Mouse (Mus musculus) CD4-positive naive resting alpha-beta T cell, adult 57 days (primary cell): ENCODE measurements around the gene Gtpbp3. TPM values are rescaled to one million over a fixed set of nuclear protein-coding genes. Genes with fewer than 3 reads are reported as not detected.

ENCODE experiments used
- total RNA-seq: library from RNA; stranded (reverse); gene quantifications from one replicate; pipeline ENCODE4 v1.2.4, GENCODE M21; 2023

The Gtpbp3 gene
- total RNA-seq = 15.5 TPM

DNA sequence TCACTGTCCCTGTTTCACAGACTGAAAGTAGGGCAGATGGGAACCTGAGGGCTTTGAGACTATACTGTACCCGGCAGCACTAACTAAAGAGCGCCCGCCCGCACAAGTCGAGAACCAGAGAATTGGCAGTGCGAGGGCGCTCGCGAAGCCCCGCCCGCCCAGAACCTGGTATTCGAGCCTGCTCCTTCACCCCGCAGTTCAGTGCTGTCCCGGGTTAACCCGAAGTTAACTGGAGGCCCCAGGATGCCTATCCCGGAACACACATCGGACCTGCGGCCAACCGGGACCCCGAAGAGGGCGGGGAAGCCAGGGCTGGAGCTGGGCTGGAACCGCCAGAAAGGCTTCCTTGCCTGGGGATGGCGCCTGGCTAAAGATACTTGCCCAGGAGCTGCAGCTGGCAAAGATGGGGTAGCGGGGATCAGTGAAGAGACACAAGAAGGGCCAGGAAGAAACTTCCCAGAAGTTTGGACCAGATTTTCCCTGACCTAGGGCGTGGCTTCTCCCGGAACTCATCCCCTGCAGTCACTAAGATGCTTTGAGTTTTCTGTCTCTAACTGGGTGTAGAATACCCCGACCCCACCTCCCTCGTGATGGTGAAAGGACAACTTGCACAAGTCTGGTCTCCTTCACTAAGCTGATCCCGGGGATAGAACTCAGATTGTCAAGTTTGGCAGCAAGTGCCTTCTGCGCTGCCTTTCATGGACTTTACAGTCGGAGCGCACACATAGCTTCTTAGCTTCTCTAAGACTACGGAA is at the start of gene Gtpbp3:
Gtpbp3 (plus strand) TSS at position 413 of the 755 bp plus-strand sequence.

DNA sequence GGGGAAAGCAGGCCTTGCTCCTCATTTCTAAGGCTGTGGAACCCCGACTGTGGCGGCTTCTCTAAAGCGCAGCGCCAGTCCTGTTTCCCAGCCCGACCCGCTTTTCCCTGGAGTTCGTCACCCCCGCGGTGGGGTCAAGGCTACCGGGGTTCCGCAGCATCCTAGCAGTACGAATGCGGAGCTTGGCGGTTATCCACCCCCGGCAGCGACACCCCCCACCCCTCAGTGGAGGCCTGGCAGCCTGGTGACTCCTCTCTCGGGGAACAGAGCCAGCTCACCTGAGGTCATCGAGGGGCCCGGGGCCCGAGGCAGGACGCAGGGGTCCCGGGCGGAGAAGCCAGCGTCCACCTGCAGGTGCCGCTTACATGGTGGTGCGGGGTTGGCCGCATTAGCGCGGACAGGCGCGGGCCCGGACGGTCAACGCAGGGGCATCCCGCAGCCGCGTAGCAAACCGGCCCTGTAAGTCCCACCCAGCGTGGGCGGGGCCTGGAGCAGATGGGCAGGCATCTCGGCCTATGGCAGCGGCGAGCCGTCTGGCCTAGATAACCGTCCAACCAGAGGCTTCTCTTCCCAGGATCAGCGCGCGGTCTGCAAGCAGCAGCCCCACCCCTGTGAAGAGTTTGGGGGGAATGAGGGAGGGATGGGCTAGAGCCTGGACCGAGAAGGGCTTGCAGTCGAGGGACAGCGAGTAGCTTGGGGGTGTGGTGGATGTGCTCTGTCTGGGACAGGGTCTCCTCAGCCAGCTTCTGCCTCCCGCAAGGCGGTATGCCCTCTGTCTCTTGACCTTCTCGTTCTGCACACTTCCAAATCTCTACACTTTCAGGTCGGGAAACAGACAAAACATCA is 24.5 kb upstream of the Gtpbp3 start, which contains the start of gene Abhd8:
Abhd8 (minus strand) TSS at position 468 of the 846 bp plus-strand sequence.

DNA sequence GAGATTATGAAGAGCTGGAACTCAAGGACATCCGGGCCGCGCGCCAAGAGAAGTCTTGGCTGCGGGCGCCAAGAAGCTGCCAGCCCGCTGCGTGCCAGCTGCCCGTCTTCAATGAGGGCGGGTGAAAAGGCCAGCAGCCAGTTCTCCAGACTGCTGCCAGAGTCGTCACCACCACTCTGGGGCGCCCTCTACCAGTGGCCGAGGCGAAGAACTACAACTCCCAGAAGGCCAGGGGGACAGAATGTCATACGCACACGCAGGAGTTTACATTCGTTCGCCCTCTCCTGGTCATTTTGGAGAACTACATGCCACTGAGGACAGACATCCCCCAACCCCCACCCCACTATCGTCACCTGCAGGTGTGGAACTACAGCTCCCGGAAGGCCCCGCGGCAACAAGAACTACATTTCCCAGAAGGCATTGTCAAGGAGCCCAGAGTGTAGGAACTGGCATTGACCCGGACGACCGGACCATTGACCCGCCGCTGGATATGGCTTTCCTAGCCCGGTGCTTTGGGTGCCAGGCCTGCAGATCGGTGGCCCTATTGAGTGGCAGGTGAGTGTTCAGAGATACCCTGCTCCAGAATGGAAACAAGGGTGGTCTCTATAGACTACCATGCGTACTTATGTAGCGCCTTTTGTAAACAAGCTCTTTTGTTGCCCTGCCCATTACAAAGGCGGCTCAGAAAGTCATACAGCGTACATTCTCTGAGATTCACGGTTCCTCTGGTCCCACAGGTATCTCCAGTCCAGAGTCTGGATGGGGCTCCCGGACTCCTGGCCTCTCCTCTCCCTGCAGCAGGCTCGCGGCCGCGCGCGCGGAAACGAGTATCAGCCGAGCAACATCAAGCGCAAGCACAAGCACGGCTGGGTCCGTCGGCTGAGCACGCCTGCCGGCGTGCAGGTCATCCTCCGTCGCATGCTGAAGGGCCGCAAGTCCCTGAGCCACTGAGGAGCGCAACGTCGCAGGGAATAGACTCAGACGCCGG is 23.1 kb upstream of the Gtpbp3 start, which contains the start of gene Mrpl34:
Mrpl34 (plus strand) TSS at position 447 of the 988 bp plus-strand sequence.

DNA sequence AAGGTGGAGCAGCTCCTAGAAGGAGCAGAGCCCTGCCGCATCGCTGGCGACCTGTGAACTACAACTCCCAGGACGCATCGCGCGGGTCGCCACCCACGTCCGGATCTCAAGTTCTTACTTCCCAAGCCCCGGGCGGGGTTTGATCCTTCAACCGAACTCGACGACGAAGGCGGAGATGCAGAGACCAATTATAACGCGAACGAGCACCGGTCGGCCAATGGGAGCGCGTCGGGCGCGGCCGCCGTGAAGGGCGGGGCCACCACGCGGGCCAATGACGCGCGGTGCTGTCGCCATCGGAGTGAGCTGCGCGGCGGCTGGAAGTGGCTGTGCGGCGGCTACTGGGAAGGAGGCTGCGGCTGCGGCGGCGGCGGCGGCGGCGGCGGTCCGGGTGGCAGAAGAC is 19.0 kb upstream of the Gtpbp3 start, which contains the start of gene Dda1:
Dda1 (plus strand) TSS at position 284 of the 400 bp plus-strand sequence.

DNA sequence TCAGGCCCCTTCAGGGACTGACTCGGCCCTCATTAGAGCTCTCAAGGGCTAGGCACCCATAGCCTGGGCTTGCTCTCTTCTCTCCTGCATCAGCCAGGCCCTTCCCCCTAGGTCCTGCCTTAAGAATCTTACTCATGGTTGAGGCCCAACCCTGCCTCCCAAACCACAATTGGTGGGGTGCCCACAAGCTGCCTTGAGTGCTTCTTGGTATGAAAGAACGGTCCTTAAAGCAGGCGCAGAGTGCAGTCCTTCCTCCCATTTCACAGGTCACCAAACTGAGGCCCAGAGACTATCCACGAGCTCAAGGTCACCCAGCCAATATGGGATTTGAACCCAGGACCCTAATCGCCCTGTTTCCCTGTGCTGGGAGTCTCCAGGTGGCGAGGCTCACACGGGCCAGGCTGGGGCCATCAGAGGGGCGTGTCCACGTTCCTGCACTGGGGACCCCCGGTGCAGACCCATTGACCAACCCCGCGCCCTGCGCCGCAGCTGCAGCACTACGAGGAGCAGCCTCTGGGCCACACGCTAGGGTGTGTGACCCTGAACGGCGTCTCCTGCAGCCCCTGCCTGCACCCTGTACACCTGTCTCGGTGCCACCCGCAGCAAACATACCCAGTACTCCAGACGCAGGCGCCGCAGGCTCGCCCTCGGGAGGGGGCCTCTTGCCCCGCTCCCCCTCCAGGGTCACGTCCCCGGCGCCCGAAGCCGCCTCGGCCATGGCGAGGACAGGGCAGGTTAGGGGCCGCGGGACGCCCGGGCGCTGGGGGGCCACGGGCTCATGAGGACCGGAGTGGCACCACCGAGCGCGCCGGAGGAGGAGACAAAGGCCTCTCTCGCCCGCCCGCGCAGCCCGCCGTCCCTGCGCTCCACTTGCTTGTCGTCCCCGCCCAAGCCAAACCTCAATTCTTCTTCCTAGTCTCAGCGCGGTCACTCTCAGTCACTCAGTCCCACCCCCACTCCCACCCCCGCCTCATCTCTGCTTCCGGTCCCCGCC is 2.5 kb upstream of the Gtpbp3 start, which contains the start of gene Ano8:
Ano8 (minus strand) TSS at position 822 of the 994 bp plus-strand sequence.

DNA sequence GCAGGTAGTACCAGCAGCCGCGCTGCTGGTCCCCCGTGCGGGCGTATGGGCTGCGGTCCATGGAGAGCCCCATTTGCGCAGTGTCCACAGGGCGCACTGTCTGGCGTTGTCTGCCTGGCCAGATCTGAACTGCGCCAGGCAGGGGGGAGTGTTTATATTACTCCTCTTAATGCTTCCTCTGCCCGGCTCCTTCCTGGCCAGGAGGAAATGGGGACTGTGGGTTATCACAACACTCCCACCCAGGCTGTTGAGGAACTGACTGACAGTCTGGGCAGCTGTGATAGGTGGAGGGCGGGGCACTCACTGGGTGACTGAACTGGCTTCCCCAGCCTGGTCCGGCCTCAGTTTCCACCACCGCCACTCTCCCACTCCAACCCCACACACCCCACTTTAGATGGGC is 23.7 kb downstream of the Gtpbp3 start, which contains the start of gene Plvap:
Plvap (minus strand) TSS at position 109 of the 400 bp plus-strand sequence.

DNA sequence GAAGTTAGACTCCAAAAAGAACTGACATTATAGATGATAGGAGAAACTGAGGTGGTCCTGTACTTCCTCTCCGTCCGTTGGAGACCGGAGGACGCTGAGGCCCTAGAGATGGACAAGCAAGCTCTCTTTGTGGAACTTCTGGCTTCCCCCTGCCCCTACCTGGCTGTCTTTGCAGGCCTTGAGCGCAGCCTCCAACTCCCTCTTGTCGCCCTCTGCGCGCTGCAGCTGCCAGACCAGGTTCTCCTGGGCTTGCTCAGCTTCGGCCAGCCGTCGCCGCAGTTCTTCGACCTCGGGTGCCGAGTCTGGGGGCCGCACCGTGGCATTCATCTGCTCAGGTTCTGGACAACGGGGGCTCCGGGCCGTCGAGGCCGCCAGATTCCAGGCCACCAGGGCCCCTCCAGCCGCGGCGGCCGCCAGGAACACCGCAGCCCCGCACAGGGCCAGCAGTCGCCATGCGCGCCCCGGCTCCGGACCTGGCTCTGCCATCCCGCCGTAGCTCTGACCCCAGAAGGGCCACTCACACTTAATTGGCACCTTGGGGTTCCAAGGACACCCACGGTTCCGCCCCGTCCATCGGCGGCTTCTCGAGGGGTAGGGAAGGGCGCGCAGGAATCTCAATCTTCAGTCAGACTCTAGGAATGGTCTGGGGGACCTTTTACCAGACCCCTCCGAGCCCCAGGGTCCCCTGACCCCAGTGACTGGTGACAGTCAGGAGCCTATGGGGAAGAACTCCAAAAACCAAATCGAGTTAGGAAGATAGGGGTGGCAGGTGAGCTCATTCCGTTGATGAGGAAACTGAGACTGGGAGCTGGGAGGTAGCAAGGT is 37.5 kb downstream of the Gtpbp3 start, which contains the start of gene Ccdc194:
Ccdc194 (minus strand) TSS at position 486 of the 825 bp plus-strand sequence.

DNA sequence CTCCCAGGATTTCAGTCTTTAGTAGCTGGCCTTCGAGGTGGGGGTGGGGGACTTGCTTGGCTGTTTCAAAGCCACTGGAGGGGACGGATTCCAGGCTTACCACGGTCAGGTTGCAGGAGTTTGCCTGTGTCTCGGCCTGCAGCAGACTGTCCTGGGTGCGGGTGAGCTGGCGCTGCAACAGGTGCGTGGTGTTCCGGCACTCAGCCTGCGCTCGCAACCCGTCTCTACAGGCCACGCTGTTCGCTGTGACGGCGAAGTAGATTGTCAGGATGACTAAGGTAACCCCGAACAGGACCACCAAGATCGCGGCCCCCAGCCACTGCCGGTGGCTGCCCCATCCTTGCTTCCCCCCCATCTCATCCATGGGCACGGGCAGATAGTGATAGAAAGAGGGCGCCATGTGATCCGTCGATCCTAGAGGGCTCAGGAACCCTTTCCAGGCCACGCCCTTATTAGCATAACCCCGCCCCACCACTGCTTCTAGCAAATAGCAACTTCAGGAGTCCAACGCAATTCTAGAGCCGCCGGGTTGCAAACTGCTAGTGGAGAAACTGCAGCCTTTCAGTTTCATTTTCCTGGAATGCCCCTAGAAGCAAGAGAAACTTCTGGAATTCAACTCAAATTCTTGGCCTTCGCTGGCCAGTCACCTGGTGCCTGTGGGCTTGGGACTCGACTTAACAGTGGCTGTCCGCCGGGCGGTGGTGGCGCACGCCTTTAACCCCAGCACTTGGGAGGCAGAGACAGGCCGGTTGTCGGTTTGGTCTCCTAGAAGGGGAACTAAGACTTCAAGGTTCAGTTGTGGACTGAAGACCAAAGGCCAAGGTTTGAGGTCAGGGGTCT is 49.3 kb downstream of the Gtpbp3 start, which contains the start of gene Bst2:
Bst2 (minus strand) TSS at position 429 of the 840 bp plus-strand sequence.

DNA sequence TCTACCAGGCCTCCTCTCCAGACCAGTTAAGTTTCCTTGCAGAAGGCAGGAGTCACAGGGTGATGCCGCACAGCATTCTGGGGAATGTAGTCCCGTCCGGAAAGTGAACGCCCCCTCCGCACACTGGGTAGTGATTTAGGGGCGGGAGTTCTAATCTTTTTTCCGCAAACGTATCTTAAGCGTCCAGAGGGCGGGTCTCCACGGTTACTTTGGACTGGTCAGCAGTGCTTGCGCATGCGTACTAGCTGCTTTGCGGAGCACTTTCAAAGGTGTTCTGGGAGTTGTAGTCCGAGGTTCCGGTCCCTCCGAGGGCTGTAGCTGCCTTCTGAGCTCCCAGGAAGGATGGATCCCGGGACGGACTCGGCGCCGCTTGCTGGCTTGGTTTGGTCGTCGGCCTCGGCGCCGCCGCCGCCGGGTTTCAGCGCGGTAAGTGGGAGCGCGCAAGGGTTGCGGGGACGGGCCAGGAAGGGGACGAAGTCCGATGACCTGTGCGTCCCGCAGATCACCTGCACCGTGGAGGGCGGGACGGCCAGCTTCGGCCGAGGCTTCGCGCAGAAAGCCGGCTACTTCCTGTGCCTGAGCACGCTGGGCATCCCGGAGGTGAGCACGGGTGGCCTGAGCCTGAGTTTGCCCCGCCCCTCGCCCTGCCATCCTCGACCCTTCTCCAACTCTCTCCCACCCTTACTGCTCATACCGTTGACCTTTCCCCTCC is 54.9 kb downstream of the Gtpbp3 start, which contains the start of gene Mvb12a:
Mvb12a (plus strand) TSS at position 291 of the 712 bp plus-strand sequence.

Other genes starting within 250 kb of the Gtpbp3 start
- 140 TPM for gene Myo9b, start 215.4 kb upstream of the Gtpbp3 start, total RNA-seq
- 27.1 TPM for gene Haus8, start 215.2 kb upstream of the Gtpbp3 start, total RNA-seq
- gene Use1, start 121.3 kb upstream of the Gtpbp3 start, total RNA-seq = 295 TPM
- 19.0 TPM for gene Ocel1, start 116.8 kb upstream of the Gtpbp3 start, total RNA-seq
- gene Nr2f6, start 106.1 kb upstream of the Gtpbp3 start, total RNA-seq = 4.8 TPM
- gene Ushbp1, start 92.3 kb upstream of the Gtpbp3 start, total RNA-seq = 0.47 TPM
- 107 TPM for gene Babam1, start 91.2 kb upstream of the Gtpbp3 start, total RNA-seq
- 1.6 TPM for gene Ankle1, start 82.1 kb upstream of the Gtpbp3 start, total RNA-seq
- 94.1 TPM for gene Abhd8, start 24.4 kb upstream of the Gtpbp3 start, total RNA-seq
- gene Mrpl34, start 23.1 kb upstream of the Gtpbp3 start, total RNA-seq = 33.8 TPM
- gene Dda1, start 18.9 kb upstream of the Gtpbp3 start, total RNA-seq = 106 TPM
- gene Ano8, start 2.1 kb upstream of the Gtpbp3 start, total RNA-seq = 22.8 TPM
- gene Plvap, start 23.6 kb downstream of the Gtpbp3 start, total RNA-seq = 2.1 TPM
- gene Ccdc194, start 37.6 kb downstream of the Gtpbp3 start, total RNA-seq = not detected
- 38.1 TPM for gene Bst2, start 49.4 kb downstream of the Gtpbp3 start, total RNA-seq
- gene Mvb12a, start 54.8 kb downstream of the Gtpbp3 start, total RNA-seq = 32.3 TPM
- 0.83 TPM for gene Tmem221, start 70.8 kb downstream of the Gtpbp3 start, total RNA-seq
- not detected for gene Nxnl1, start 78.5 kb downstream of the Gtpbp3 start, total RNA-seq
- 6.5 TPM for gene Slc27a1, start 80.8 kb downstream of the Gtpbp3 start, total RNA-seq
- 50.8 TPM for gene Pgls, start 104.1 kb downstream of the Gtpbp3 start, total RNA-seq
- 8.0 TPM for gene Fam129c, start 109.5 kb downstream of the Gtpbp3 start, total RNA-seq
- 56.7 TPM for gene Colgalt1, start 122.9 kb downstream of the Gtpbp3 start, total RNA-seq
- gene Unc13a, start 183.7 kb downstream of the Gtpbp3 start, total RNA-seq = 1.7 TPM
- 94.0 TPM for gene Jak3, start 188.2 kb downstream of the Gtpbp3 start, total RNA-seq
- 52.6 TPM for gene Insl3, start 201.1 kb downstream of the Gtpbp3 start, total RNA-seq
- gene B3gnt3, start 213.7 kb downstream of the Gtpbp3 start, total RNA-seq = 0.30 TPM
- gene Fcho1, start 237.6 kb downstream of the Gtpbp3 start, total RNA-seq = 112 TPM